Mouse (Mus musculus): Measurements from ENCODE around the gene Zbtb8b.

GRCm38 (mm10) chr4:129376961-129377545 lies 63.6 kb downstream of the Zbtb8b start:
- no peak for TF ChIP-seq CTCF (conservative IDR thresholded peaks at IDR 0.05; ENCODE audit: low read length)
- TF ChIP-seq POU5F1 (IDR thresholded peaks at IDR 0.05; ENCODE audit: borderline replicate concordance, low read length): no peak
